ENCODE assay signal across 7 mouse cellular contexts in genomic region chr6:125008586-125009128, GRCm38 (mm10). TPM values are rescaled to one million over a fixed set of nuclear protein-coding genes. Genes with fewer than 3 reads are reported as not detected.
DNase-seq lines count a peak whose midpoint lies in the region; ATAC-seq lines count a peak whose summit lies in the region.

No protein-coding gene starts in this region.

- H3K27me3 ChIP-seq in embryonic facial prominence, embryonic 12.5 days, result peaks cover 7% of the 10 kb centered on the region; the same call in 1 of the 2 replicates
- no peaks in the 10 kb centered on the region for H3K27me3 ChIP-seq in limb, embryonic 11.5 days (ENCODE audit: control insufficient read depth, insufficient read depth, low read length)
- H3K27me3 ChIP-seq in midbrain, embryonic 14.5 days (ENCODE audit: control insufficient read depth, insufficient read depth, low read length), result no peaks in the 10 kb centered on the region

- peak overlapping the region; percentile 88 for H3K4me2 ChIP-seq in embryonic facial prominence, embryonic 12.5 days (replicated peaks)
- H3K4me2 ChIP-seq in limb, embryonic 11.5 days (ENCODE audit: low read depth, severe bottlenecking), result peak overlapping the region; percentile 85
- peak overlapping the region; percentile 87 for H3K4me2 ChIP-seq in midbrain, embryonic 14.5 days (ENCODE audit: low read length)

- peaks cover 10% of the 10 kb centered on the region; the same call in 1 of the 2 replicates for H3K4me1 ChIP-seq in embryonic facial prominence, embryonic 12.5 days
- peaks cover 4% of the 10 kb centered on the region; the same call in 1 of the 2 replicates for H3K4me1 ChIP-seq in limb, embryonic 11.5 days (ENCODE audit: control insufficient read depth, insufficient read depth, low read length)
- H3K4me1 ChIP-seq in midbrain, embryonic 14.5 days (ENCODE audit: control insufficient read depth, insufficient read depth, low read length), result peaks cover 27% of the 10 kb centered on the region

- DNase-seq in adrenal gland, postnatal 25 days, result peak; percentile 93
- DNase-seq in heart, adult 11 months, result peak; percentile 100
- peak; percentile 96 for DNase-seq in kidney, adult 18-20 months
- DNase-seq in limb, embryonic 11.5 days (ENCODE audit: low spot score), result peak; percentile 97
- peak; percentile 99 for DNase-seq in midbrain, embryonic 14.5 days
- DNase-seq in spleen, adult 18-20 months, result peak; percentile 89 to 95

- peak overlapping the region; percentile 90 for H3K4me3 ChIP-seq in embryonic facial prominence, embryonic 12.5 days
- H3K4me3 ChIP-seq in limb, embryonic 11.5 days (ENCODE audit: low read depth, low read length), result peak overlapping the region; percentile 62
- H3K4me3 ChIP-seq in midbrain, embryonic 14.5 days (replicated peaks; ENCODE audit: low read depth, low read length), result peak overlapping the region; percentile 75

- peak; percentile 98 for ATAC-seq in embryonic facial prominence, embryonic 12.5 days (ENCODE audit: insufficient number of reproducible peaks, insufficient read depth, low FRiP score, low TSS enrichment)
- ATAC-seq in limb, embryonic 11.5 days (ENCODE audit: insufficient number of reproducible peaks, low FRiP score, low TSS enrichment, low read depth), result peak; percentile 97
- peak; percentile 96 for ATAC-seq in midbrain, embryonic 14.5 days (ENCODE audit: low FRiP score, low TSS enrichment)

- peak overlapping the region; percentile 94 for H3K9ac ChIP-seq in embryonic facial prominence, embryonic 12.5 days
- H3K9ac ChIP-seq in limb, embryonic 11.5 days (ENCODE audit: low read length), result peak overlapping the region; percentile 88
- peak overlapping the region; percentile 85 for H3K9ac ChIP-seq in midbrain, embryonic 14.5 days (replicated peaks; ENCODE audit: low read length)

- 2% methylated on average over 34 of the region's 34 CpGs for WGBS in embryonic facial prominence, embryonic 12.5 days
- 1% methylated on average over 32 of the region's 34 CpGs for WGBS in limb, embryonic 11.5 days
- WGBS in midbrain, embryonic 14.5 days, result under 1% methylated on average over 32 of the region's 34 CpGs

- H3K27ac ChIP-seq in embryonic facial prominence, embryonic 12.5 days, result peak overlapping the region; percentile 99
- peak overlapping the region; percentile 98 for H3K27ac ChIP-seq in limb, embryonic 11.5 days (replicated peaks; ENCODE audit: low read depth, low read length)
- H3K27ac ChIP-seq in midbrain, embryonic 14.5 days (replicated peaks; ENCODE audit: low read depth, low read length), result peak overlapping the region; percentile 98

- H3K9me3 ChIP-seq in embryonic facial prominence, embryonic 12.5 days, result no peaks in the 10 kb centered on the region
- H3K9me3 ChIP-seq in limb, embryonic 11.5 days (ENCODE audit: control insufficient read depth, low read length), result no peaks in the 10 kb centered on the region
- H3K9me3 ChIP-seq in midbrain, embryonic 14.5 days (ENCODE audit: control insufficient read depth, low read length), result no peaks in the 10 kb centered on the region

- peaks cover 12% of the 10 kb centered on the region for H3K36me3 ChIP-seq in embryonic facial prominence, embryonic 12.5 days
- H3K36me3 ChIP-seq in limb, embryonic 11.5 days (ENCODE audit: control insufficient read depth, insufficient read depth, low read length), result peaks cover 6% of the 10 kb centered on the region; the same call in 1 of the 2 replicates
- H3K36me3 ChIP-seq in midbrain, embryonic 14.5 days (ENCODE audit: control insufficient read depth, insufficient read depth, low read length), result peaks cover 22% of the 10 kb centered on the region

RNA-seq across cellular contexts. Expression of gene Zfp384, which starts 0.3 kb away (rescaled TPM):
- total RNA-seq in adrenal gland, postnatal 25 days (2021), result 59.6 and 61.3 TPM in 2 replicates
- 22.3 and 24.4 TPM in 2 replicates for polyA plus RNA-seq in embryonic facial prominence, embryonic 12.5 days (2016; fragmentation: Nextera tagmentation; extraction: Ambion mirVana)
- 11.0 and 12.9 TPM in 2 replicates for polyA plus RNA-seq in limb, embryonic 11.5 days (2014; fragmentation: Nextera tagmentation; extraction: Ambion mirVana)
- polyA plus RNA-seq in midbrain, embryonic 14.5 days (2014; fragmentation: Nextera tagmentation; extraction: Ambion mirVana), result 13.7 and 16.2 TPM in 2 replicates

RNA-seq across cellular contexts. Expression of gene Pianp, which starts 12.2 kb away (rescaled TPM):
- total RNA-seq in adrenal gland, postnatal 25 days (2021), result 1.2 and 2.1 TPM in 2 replicates
- polyA plus RNA-seq in embryonic facial prominence, embryonic 12.5 days (2016; fragmentation: Nextera tagmentation; extraction: Ambion mirVana), result 5.5 and 6.2 TPM in 2 replicates
- 2.2 and 2.4 TPM in 2 replicates for polyA plus RNA-seq in limb, embryonic 11.5 days (2014; fragmentation: Nextera tagmentation; extraction: Ambion mirVana)
- polyA plus RNA-seq in midbrain, embryonic 14.5 days (2014; fragmentation: Nextera tagmentation; extraction: Ambion mirVana), result 43.2 and 57.1 TPM in 2 replicates

RNA-seq across cellular contexts. Expression of gene Ing4, which starts 30.9 kb away (rescaled TPM):
- total RNA-seq in adrenal gland, postnatal 25 days (2021), result 82.3 and 102 TPM in 2 replicates
- 165 and 176 TPM in 2 replicates for polyA plus RNA-seq in embryonic facial prominence, embryonic 12.5 days (2016; fragmentation: Nextera tagmentation; extraction: Ambion mirVana)
- 128 and 134 TPM in 2 replicates for polyA plus RNA-seq in limb, embryonic 11.5 days (2014; fragmentation: Nextera tagmentation; extraction: Ambion mirVana)
- 132 and 144 TPM in 2 replicates for polyA plus RNA-seq in midbrain, embryonic 14.5 days (2014; fragmentation: Nextera tagmentation; extraction: Ambion mirVana)

RNA-seq across cellular contexts. Expression of gene Acrbp, which starts 40.8 kb away (rescaled TPM):
- total RNA-seq in adrenal gland, postnatal 25 days (2021), result 10.4 and 11.7 TPM in 2 replicates
- 17.6 and 21.0 TPM in 2 replicates for polyA plus RNA-seq in embryonic facial prominence, embryonic 12.5 days (2016; fragmentation: Nextera tagmentation; extraction: Ambion mirVana)
- 13.3 and 16.1 TPM in 2 replicates for polyA plus RNA-seq in limb, embryonic 11.5 days (2014; fragmentation: Nextera tagmentation; extraction: Ambion mirVana)
- polyA plus RNA-seq in midbrain, embryonic 14.5 days (2014; fragmentation: Nextera tagmentation; extraction: Ambion mirVana), result 16.3 and 16.7 TPM in 2 replicates

RNA-seq across cellular contexts. Expression of gene Cops7a, which starts 43.3 kb away (rescaled TPM):
- total RNA-seq in adrenal gland, postnatal 25 days (2021), result 172 and 177 TPM in 2 replicates
- 119 and 121 TPM in 2 replicates for polyA plus RNA-seq in embryonic facial prominence, embryonic 12.5 days (2016; fragmentation: Nextera tagmentation; extraction: Ambion mirVana)
- 126 and 129 TPM in 2 replicates for polyA plus RNA-seq in limb, embryonic 11.5 days (2014; fragmentation: Nextera tagmentation; extraction: Ambion mirVana)
- 85.6 and 85.9 TPM in 2 replicates for polyA plus RNA-seq in midbrain, embryonic 14.5 days (2014; fragmentation: Nextera tagmentation; extraction: Ambion mirVana)

Comparison
In these comparisons a context has a peak if more than half of its experiments do, and no peak if none do; other contexts are left out.
1. Peak in every context shown above with its lines: DNase-seq, ATAC-seq, H3K4me3 ChIP-seq and H3K27ac ChIP-seq.